Mouse (Mus musculus): ENCODE measurements around the gene Tnc.

The Tnc gene

GRCm38 (mm10) chr4:64025591-64025990, 21.2 kb downstream of the Tnc start:
- no peak for DNase-seq (ENCODE audit: low spot score in 2 of 2)

GRCm38 (mm10) chr4:64024041-64024779, 22.6 kb downstream of the Tnc start:
- no peak for DNase-seq (ENCODE audit: low spot score in 2 of 2)

GRCm38 (mm10) chr4:64020930-64021589, 25.8 kb downstream of the Tnc start:
- DNase-seq (ENCODE audit: low spot score in 2 of 2): no peak

GRCm38 (mm10) chr4:64020151-64020550, 26.7 kb downstream of the Tnc start:
- no peak for DNase-seq (ENCODE audit: low spot score in 2 of 2)

GRCm38 (mm10) chr4:64011308-64011707, 35.5 kb downstream of the Tnc start:
- DNase-seq (ENCODE audit: low spot score in 2 of 2): no peak

- DNase-seq (ENCODE audit: low spot score in 2 of 2): no peak
Measured at GRCm38 (mm10) chr4:64009936-64010335, 36.9 kb downstream of the Tnc start.

GRCm38 (mm10) chr4:64005198-64005597, 41.6 kb downstream of the Tnc start:
- DNase-seq (ENCODE audit: low spot score in 2 of 2): no peak

- DNase-seq (ENCODE audit: low spot score in 2 of 2): no peak
Measured at GRCm38 (mm10) chr4:64003677-64004076, 43.1 kb downstream of the Tnc start.

- no peak for DNase-seq (ENCODE audit: low spot score in 2 of 2)
Measured at GRCm38 (mm10) chr4:64002168-64002567, 44.6 kb downstream of the Tnc start.

GRCm38 (mm10) chr4:64000788-64001187, 46.0 kb downstream of the Tnc start:
- no peak for DNase-seq (ENCODE audit: low spot score in 2 of 2)

GRCm38 (mm10) chr4:64000293-64000692, 46.5 kb downstream of the Tnc start:
- DNase-seq (ENCODE audit: low spot score in 2 of 2): no peak

- DNase-seq (ENCODE audit: low spot score in 2 of 2): no peak
Measured at GRCm38 (mm10) chr4:63993462-63994113, 53.2 kb downstream of the Tnc start.

- DNase-seq (ENCODE audit: low spot score in 2 of 2): no peak
Measured at GRCm38 (mm10) chr4:63990216-63990615, 56.6 kb downstream of the Tnc start.

GRCm38 (mm10) chr4:63988090-63988489, 58.7 kb downstream of the Tnc start:
- DNase-seq (ENCODE audit: low spot score in 2 of 2): no peak

GRCm38 (mm10) chr4:63986576-63986975, 60.2 kb downstream of the Tnc start:
- no peak for DNase-seq (ENCODE audit: low spot score in 2 of 2)

GRCm38 (mm10) chr4:63983098-63983445, 63.7 kb downstream of the Tnc start:
- no peak for DNase-seq (ENCODE audit: low spot score in 2 of 2)

- no peak for DNase-seq (ENCODE audit: low spot score in 2 of 2)
Measured at GRCm38 (mm10) chr4:63982425-63983097, 64.3 kb downstream of the Tnc start.

GRCm38 (mm10) chr4:63980211-63980794, 66.5 kb downstream of the Tnc start:
- no peak for DNase-seq (ENCODE audit: low spot score in 2 of 2)

GRCm38 (mm10) chr4:63979635-63980034, 67.2 kb downstream of the Tnc start:
- DNase-seq (ENCODE audit: low spot score in 2 of 2): no peak

GRCm38 (mm10) chr4:63972536-63972935, 74.3 kb downstream of the Tnc start:
- no peak for DNase-seq (ENCODE audit: low spot score in 2 of 2)

- no peak for DNase-seq (ENCODE audit: low spot score in 2 of 2)
Measured at GRCm38 (mm10) chr4:63971762-63972161, 75.1 kb downstream of the Tnc start.

- no peak for DNase-seq (ENCODE audit: low spot score in 2 of 2)
Measured at GRCm38 (mm10) chr4:63970925-63971324, 75.9 kb downstream of the Tnc start.
